Mouse (Mus musculus): ENCODE data around the gene Fam129c. TPM values are rescaled to one million over a fixed set of nuclear protein-coding genes. Genes with fewer than 3 reads are reported as not detected.

Gene Fam129c
- polyA plus RNA-seq (2012; ENCODE audit: insufficient read depth, insufficient read length, missing spikeins), result 1.5 TPM in 1 of 2 replicates, not detected in the other

GRCm38 (mm10) chr8:71597451-71597850, at the start of gene Fam129c:
Gene Fam129c, plus strand, starts transcription at chr8:71597648.
- Histone ChIP-seq H3K27ac (replicated peaks; ENCODE audit: low read depth, low read length) (no peak within 1 kb of the TSS), H3K4me1 (ENCODE audit: control insufficient read depth, insufficient read depth, insufficient read length, low read length) (peaks cover 10% of the 10 kb centered on the region), H3K4me3 (ENCODE audit: insufficient read depth, low read depth, low read length) (no peak within 1 kb of the TSS)

- Histone ChIP-seq H3K4me3 (ENCODE audit: insufficient read depth, low read depth, low read length) (no peak overlapping the region), H3K27ac (replicated peaks; ENCODE audit: low read depth, low read length) (no peak overlapping the region), H3K4me1 (ENCODE audit: control insufficient read depth, insufficient read depth, insufficient read length, low read length) (no peaks in the 10 kb centered on the region)
These were observed 46.7 kb upstream of the Fam129c start for GRCm38 (mm10) chr8:71550754-71551153.

- Histone ChIP-seq H3K4me1 (ENCODE audit: control insufficient read depth, insufficient read depth, insufficient read length, low read length) (no peaks in the 10 kb centered on the region), H3K4me3 (ENCODE audit: insufficient read depth, low read depth, low read length) (no peak overlapping the region), H3K27ac (replicated peaks; ENCODE audit: low read depth, low read length) (no peak overlapping the region)
These were observed 44.7 kb upstream of the Fam129c start for GRCm38 (mm10) chr8:71552770-71553169.

- Histone ChIP-seq H3K4me3 (ENCODE audit: insufficient read depth, low read depth, low read length) (no peak overlapping the region), H3K4me1 (ENCODE audit: control insufficient read depth, insufficient read depth, insufficient read length, low read length) (no peaks in the 10 kb centered on the region), H3K27ac (replicated peaks; ENCODE audit: low read depth, low read length) (no peak overlapping the region)
These were observed 43.4 kb upstream of the Fam129c start for GRCm38 (mm10) chr8:71554001-71554400.

- Histone ChIP-seq H3K4me1 (ENCODE audit: control insufficient read depth, insufficient read depth, insufficient read length, low read length) (no peaks in the 10 kb centered on the region), H3K4me3 (ENCODE audit: insufficient read depth, low read depth, low read length) (no peak overlapping the region), H3K27ac (replicated peaks; ENCODE audit: low read depth, low read length) (no peak overlapping the region)
These were observed 42.8 kb upstream of the Fam129c start for GRCm38 (mm10) chr8:71554644-71555043.

- peak within 1 kb of the TSS; percentile 51 for H3K4me3 ChIP-seq (ENCODE audit: insufficient read depth, low read depth, low read length)
- H3K4me1 ChIP-seq (ENCODE audit: control insufficient read depth, insufficient read depth, insufficient read length, low read length), result no peaks in the 10 kb centered on the region
- H3K27ac ChIP-seq (replicated peaks; ENCODE audit: low read depth, low read length), result no peak within 1 kb of the TSS
These were observed 39.1 kb upstream of the Fam129c start, which contains the start of gene Tmem221 for GRCm38 (mm10) chr8:71558071-71558957. Gene Tmem221, minus strand, starts transcription at chr8:71558871.

- Histone ChIP-seq H3K4me3 (ENCODE audit: insufficient read depth, low read depth, low read length) (peak overlapping the region; percentile 51), H3K27ac (replicated peaks; ENCODE audit: low read depth, low read length) (no peak overlapping the region), H3K4me1 (ENCODE audit: control insufficient read depth, insufficient read depth, insufficient read length, low read length) (no peaks in the 10 kb centered on the region)
These were observed 38.3 kb upstream of the Fam129c start for GRCm38 (mm10) chr8:71558958-71559690.

- no peak overlapping the region for H3K27ac ChIP-seq (replicated peaks; ENCODE audit: low read depth, low read length)
- no peaks in the 10 kb centered on the region for H3K4me1 ChIP-seq (ENCODE audit: control insufficient read depth, insufficient read depth, insufficient read length, low read length)
- no peak overlapping the region for H3K4me3 ChIP-seq (ENCODE audit: insufficient read depth, low read depth, low read length)
These were observed 37.4 kb upstream of the Fam129c start for GRCm38 (mm10) chr8:71560071-71560470.

- no peak overlapping the region for H3K27ac ChIP-seq (replicated peaks; ENCODE audit: low read depth, low read length)
- H3K4me1 ChIP-seq (ENCODE audit: control insufficient read depth, insufficient read depth, insufficient read length, low read length), result no peaks in the 10 kb centered on the region
- no peak overlapping the region for H3K4me3 ChIP-seq (ENCODE audit: insufficient read depth, low read depth, low read length)
These were observed 36.7 kb upstream of the Fam129c start for GRCm38 (mm10) chr8:71560765-71561164.

GRCm38 (mm10) chr8:71561401-71561800, 36.0 kb upstream of the Fam129c start:
- H3K27ac ChIP-seq (replicated peaks; ENCODE audit: low read depth, low read length), result no peak overlapping the region
- no peak overlapping the region for H3K4me3 ChIP-seq (ENCODE audit: insufficient read depth, low read depth, low read length)
- no peaks in the 10 kb centered on the region for H3K4me1 ChIP-seq (ENCODE audit: control insufficient read depth, insufficient read depth, insufficient read length, low read length)

- no peak overlapping the region for H3K27ac ChIP-seq (replicated peaks; ENCODE audit: low read depth, low read length)
- no peak overlapping the region for H3K4me3 ChIP-seq (ENCODE audit: insufficient read depth, low read depth, low read length)
- H3K4me1 ChIP-seq (ENCODE audit: control insufficient read depth, insufficient read depth, insufficient read length, low read length), result peaks cover 7% of the 10 kb centered on the region; the same call in 1 of the 2 replicates
These were observed 34.7 kb upstream of the Fam129c start for GRCm38 (mm10) chr8:71562751-71563150.

GRCm38 (mm10) chr8:71563992-71564391, 33.5 kb upstream of the Fam129c start:
- 0 out of 2 replicates have a peak overlapping the region, but pooled peaks have one; percentile 25 for H3K27ac ChIP-seq (replicated peaks; ENCODE audit: low read depth, low read length)
- H3K4me1 ChIP-seq (ENCODE audit: control insufficient read depth, insufficient read depth, insufficient read length, low read length), result peaks cover 8% of the 10 kb centered on the region; the same call in 1 of the 2 replicates
- no peak overlapping the region for H3K4me3 ChIP-seq (ENCODE audit: insufficient read depth, low read depth, low read length)

- H3K4me1 ChIP-seq (ENCODE audit: control insufficient read depth, insufficient read depth, insufficient read length, low read length), result peaks cover 12% of the 10 kb centered on the region
- H3K4me3 ChIP-seq (ENCODE audit: insufficient read depth, low read depth, low read length), result no peak within 1 kb of the TSS
- peak within 1 kb of the TSS; percentile 90 for H3K27ac ChIP-seq (replicated peaks; ENCODE audit: low read depth, low read length)
These were observed 30.9 kb upstream of the Fam129c start, which contains the start of gene Nxnl1 for GRCm38 (mm10) chr8:71566501-71566900. Gene Nxnl1, minus strand, starts transcription at chr8:71566601.

- peak overlapping the region; percentile 90 for H3K27ac ChIP-seq (replicated peaks; ENCODE audit: low read depth, low read length)
- no peak overlapping the region for H3K4me3 ChIP-seq (ENCODE audit: insufficient read depth, low read depth, low read length)
- H3K4me1 ChIP-seq (ENCODE audit: control insufficient read depth, insufficient read depth, insufficient read length, low read length), result peaks cover 12% of the 10 kb centered on the region
These were observed 29.9 kb upstream of the Fam129c start for GRCm38 (mm10) chr8:71567587-71567986.

- Histone ChIP-seq H3K4me1 (ENCODE audit: control insufficient read depth, insufficient read depth, insufficient read length, low read length) (peaks cover 12% of the 10 kb centered on the region), H3K27ac (replicated peaks; ENCODE audit: low read depth, low read length) (peak within 1 kb of the TSS; percentile 90), H3K4me3 (ENCODE audit: insufficient read depth, low read depth, low read length) (peak within 1 kb of the TSS; percentile 75)
These were observed 29.0 kb upstream of the Fam129c start, which contains the start of gene Slc27a1 for GRCm38 (mm10) chr8:71568387-71568937. Gene Slc27a1, plus strand, starts transcription at chr8:71568882.

Measured in brown adipose tissue, adult 24 weeks (tissue).